Mouse (Mus musculus) heart, adult 2 months (tissue): ENCODE measurements around the gene Henmt1. TPM values are rescaled to one million over a fixed set of nuclear protein-coding genes. Genes with fewer than 3 reads are reported as not detected.

Experiments
- DNase-seq, 2 experiments: peaks; one replicate each; pipeline ENCODE4 v3.0.0; 2021
- H3K27ac ChIP-seq: fragments of 200-600 bp; 2 replicates; pipeline ENCODE4 v1.8.1; 2022
- H3K27me3 ChIP-seq: fragments of 200-500 bp; 2 replicates; pipeline ENCODE4 v1.6.1; 2012; ENCODE audit warnings: mild to moderate bottlenecking, low read length, inconsistent platforms, mixed read lengths; ENCODE audit not compliant: control insufficient read depth, insufficient read depth
- H3K36me3 ChIP-seq: fragments of 200-500 bp; 2 replicates; pipeline ENCODE4 v1.6.1; 2012; ENCODE audit warnings: low read length, inconsistent platforms; ENCODE audit not compliant: control insufficient read depth, insufficient read depth
- H3K4me1 ChIP-seq: fragments of 200-500 bp; 2 replicates; pipeline ENCODE4 v1.6.1; 2011; ENCODE audit warnings: low read length; ENCODE audit not compliant: control insufficient read depth, insufficient read depth
- H3K4me3 ChIP-seq: fragments of 200-600 bp; 2 replicates; pipeline ENCODE4 v1.8.1; 2022
- H3K79me2 ChIP-seq: fragments of 200-500 bp; replicated peaks from 2 replicates; pipeline ENCODE4 v1.6.1; 2012; ENCODE audit warnings: mild to moderate bottlenecking, inconsistent platforms, low read length, moderate library complexity, mixed read lengths; ENCODE audit not compliant: control insufficient read depth, insufficient read depth
- H3K9ac ChIP-seq: fragments of 200-500 bp; 2 replicates; pipeline ENCODE4 v1.6.1; 2012; ENCODE audit warnings: low read depth, mild to moderate bottlenecking, control low read depth, inconsistent platforms, low read length, mixed read lengths
- CTCF ChIP-seq: fragments of 200-600 bp; IDR thresholded peaks from 2 replicates; pipeline ENCODE4 v1.8.1; 2022; ENCODE audit warnings: antibody characterized with exemption, mild to moderate bottlenecking, moderate library complexity
- EP300 ChIP-seq: fragments of 200-500 bp; IDR thresholded peaks from 2 replicates; pipeline ENCODE4 v1.6.1; 2011; ENCODE audit warnings: low read depth, low read length, control low read depth; ENCODE audit not compliant: insufficient read depth
- POLR2A ChIP-seq: fragments of 200-500 bp; IDR thresholded peaks from 2 replicates; pipeline ENCODE4 v1.6.1; 2011; ENCODE audit warnings: mild to moderate bottlenecking, low read depth, low read length, control low read depth; ENCODE audit not compliant: insufficient read depth
- WGBS: fragments of 180-500 bp; shearing (Covaris S2); methylation state at CpG from one replicate; pipeline ENCODE4 v1.1.7; 2018; 5-methylcytosine and 5-hydroxymethylcytosine counted together
- intact Hi-C: fragments of 180-260 bp; cut with DNase I; formaldehyde crosslinking; loops from one replicate; pipeline ENCODE4 v1.15.1; 2025
- polyA plus RNA-seq: library from polyadenylated mRNA; depleted of rRNA; stranded (reverse); fragments of >200 nt; gene quantifications from 2 replicates; pipeline ENCODE4 v1.2.3, GENCODE M21; 2012
- total RNA-seq, 2 experiments: library from RNA; stranded (reverse); gene quantifications; 2 replicates each; pipeline ENCODE4 v1.2.3; 2021

The Henmt1 gene
- total and polyA plus RNA-seq, 3 experiments, result not detected

DNA sequence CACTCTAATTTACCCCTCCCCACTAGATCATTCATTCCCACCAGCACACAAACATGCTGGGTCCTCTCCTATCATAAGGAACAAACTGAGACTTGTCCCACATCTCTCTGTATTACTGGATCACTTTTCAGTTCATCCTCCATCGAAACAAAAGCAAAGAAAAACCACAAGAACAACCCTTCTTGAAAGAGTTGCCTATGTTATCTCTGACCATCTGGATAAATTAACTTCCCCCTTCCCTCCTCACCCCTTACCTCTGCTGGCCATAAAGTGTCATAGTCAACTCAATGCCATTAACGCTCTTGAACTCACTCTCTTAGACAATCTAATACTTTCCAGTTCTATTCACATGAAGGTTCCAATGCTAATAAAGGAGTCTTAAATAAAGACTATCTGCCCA, 54.8 kb downstream of the Henmt1 start:
- Histone ChIP-seq H3K36me3 (peaks cover 3% of the 10 kb centered on the region; the same call in 1 of the 2 replicates), H3K4me1 (peaks cover 4% of the 10 kb centered on the region), H3K27me3 (no peaks in the 10 kb centered on the region), H3K79me2 (no peaks in the 10 kb centered on the region), H3K4me3 (no peak overlapping the region), H3K27ac (no peak overlapping the region), H3K9ac (no peak overlapping the region)
- intact Hi-C loops, result no loop called here
- WGBS, result 80% methylated on average over 2 of the region's 2 CpGs
- no peak for DNase-seq
- TF ChIP-seq CTCF, result no peak
- TF ChIP-seq EP300, result no peak
- no peak for TF ChIP-seq POLR2A

DNA sequence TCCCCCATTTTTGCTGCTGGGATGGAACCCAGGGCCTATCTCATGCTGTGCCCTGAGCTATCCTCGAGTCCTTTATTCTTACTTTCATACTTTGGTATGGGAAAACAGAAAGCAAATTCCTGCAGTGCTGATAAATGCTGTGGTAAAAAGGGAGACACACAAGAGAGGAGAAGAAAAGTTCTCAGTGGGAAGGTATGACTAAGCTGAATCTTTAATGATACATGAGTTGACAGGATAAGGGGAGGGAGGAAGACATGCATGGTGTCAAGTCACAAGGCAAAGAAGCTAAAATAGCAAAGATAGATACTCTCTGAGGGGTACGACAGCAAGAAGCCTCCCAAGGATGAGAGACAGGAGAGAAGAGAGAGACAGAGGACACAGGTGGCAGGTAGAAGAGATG, 55.7 kb downstream of the Henmt1 start:
- no peak for DNase-seq
- H3K36me3 ChIP-seq, result peaks cover 3% of the 10 kb centered on the region; the same call in 1 of the 2 replicates
- intact Hi-C loops, result no loop called here
- peaks cover 4% of the 10 kb centered on the region for H3K4me1 ChIP-seq
- no peak for TF ChIP-seq POLR2A
- no peak for TF ChIP-seq CTCF
- TF ChIP-seq EP300, result no peak
- H3K79me2 ChIP-seq, result no peaks in the 10 kb centered on the region
- no peak overlapping the region for H3K4me3 ChIP-seq
- H3K27me3 ChIP-seq, result no peaks in the 10 kb centered on the region
- H3K9ac ChIP-seq, result no peak overlapping the region
- 77% methylated on average over 2 of the region's 2 CpGs for WGBS
- no peak overlapping the region for H3K27ac ChIP-seq

DNA sequence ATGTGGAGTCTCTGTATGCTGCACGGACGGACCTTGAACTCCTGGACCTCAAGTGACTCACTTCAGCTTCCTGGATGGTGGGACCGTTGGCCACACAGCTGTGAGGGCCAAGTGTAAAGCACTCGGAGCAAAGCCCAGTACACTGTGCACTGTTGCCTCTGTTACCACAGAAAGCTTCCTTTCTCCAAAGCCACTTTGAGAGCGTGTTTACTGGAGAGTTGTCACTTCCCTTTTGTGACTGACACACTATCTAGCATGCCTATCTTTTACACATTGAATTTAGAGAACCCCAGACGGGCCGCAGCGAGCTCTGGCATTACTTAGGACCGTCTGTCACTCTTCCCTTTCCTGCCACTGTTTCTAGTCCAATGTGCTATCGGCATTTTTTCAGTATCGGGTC, 57.6 kb downstream of the Henmt1 start:
- Histone ChIP-seq H3K27ac (0 out of 2 replicates have a peak overlapping the region, but pooled peaks have one; percentile 3), H3K4me1 (peaks cover 4% of the 10 kb centered on the region), H3K27me3 (no peaks in the 10 kb centered on the region), H3K79me2 (no peaks in the 10 kb centered on the region), H3K36me3 (peaks cover 3% of the 10 kb centered on the region; the same call in 1 of the 2 replicates), H3K9ac (no peak overlapping the region), H3K4me3 (no peak overlapping the region)
- intact Hi-C loops, result no loop called here
- TF ChIP-seq EP300 (no peak), CTCF (no peak), POLR2A (no peak)
- 20% methylated on average over 11 of the region's 11 CpGs for WGBS
- peak in 1 of 2 experiments; percentile 24 for DNase-seq

DNA sequence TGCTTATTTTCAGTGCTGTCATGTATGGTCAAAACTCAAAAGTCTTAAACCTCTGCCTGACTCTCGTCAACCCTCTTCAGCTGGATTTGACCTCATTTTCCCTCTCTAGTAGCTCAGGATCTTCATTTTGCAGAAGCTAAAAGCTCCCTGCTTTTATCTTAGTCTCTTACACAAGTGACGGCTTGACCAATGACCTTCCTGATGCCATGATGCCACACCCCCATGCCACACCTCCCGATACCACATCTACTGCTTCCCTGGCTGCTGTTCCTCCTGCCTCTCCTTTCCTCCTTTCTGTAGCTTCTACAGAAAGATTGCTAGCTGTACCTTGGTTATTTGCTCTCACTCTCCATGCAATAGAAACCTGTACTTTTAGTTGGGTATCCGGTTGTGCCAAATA, 58.1 kb downstream of the Henmt1 start:
- Histone ChIP-seq H3K36me3 (peaks cover 3% of the 10 kb centered on the region; the same call in 1 of the 2 replicates), H3K4me3 (no peak overlapping the region), H3K27ac (0 out of 2 replicates have a peak overlapping the region, but pooled peaks have one; percentile 3), H3K9ac (no peak overlapping the region), H3K27me3 (no peaks in the 10 kb centered on the region), H3K4me1 (peaks cover 4% of the 10 kb centered on the region), H3K79me2 (no peaks in the 10 kb centered on the region)
- intact Hi-C loops, result no loop called here
- 48% methylated on average over 4 of the region's 4 CpGs for WGBS
- no peak for TF ChIP-seq CTCF
- TF ChIP-seq EP300, result no peak
- TF ChIP-seq POLR2A, result no peak
- no peak for DNase-seq

DNA sequence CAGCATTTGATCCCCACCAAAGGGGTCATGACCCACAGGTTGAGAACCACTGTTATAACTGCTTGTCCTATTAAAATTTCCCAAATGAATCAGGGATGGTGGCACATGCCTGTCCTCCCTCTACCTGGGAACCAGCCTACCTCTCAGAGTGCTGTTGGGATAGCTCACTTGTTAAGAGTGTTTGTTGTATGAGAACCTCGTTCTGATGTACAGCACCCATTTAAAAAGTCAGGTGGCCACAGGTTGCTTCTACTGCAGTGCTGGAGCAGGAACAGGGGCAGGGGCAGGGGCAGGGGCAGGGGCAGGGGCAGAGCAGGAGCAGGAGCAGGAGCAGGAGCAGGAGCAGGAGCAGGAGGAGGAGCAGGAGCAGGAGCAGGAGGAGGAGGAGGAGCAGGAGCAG, 59.5 kb downstream of the Henmt1 start:
- no peaks in the 10 kb centered on the region for H3K79me2 ChIP-seq
- no peak for DNase-seq
- intact Hi-C loops, result no loop called here
- H3K27me3 ChIP-seq, result no peaks in the 10 kb centered on the region
- peaks cover 4% of the 10 kb centered on the region for H3K4me1 ChIP-seq
- WGBS, result 80% methylated on average over 1 of the region's 1 CpGs
- H3K36me3 ChIP-seq, result peaks cover 3% of the 10 kb centered on the region; the same call in 1 of the 2 replicates
- no peak overlapping the region for H3K9ac ChIP-seq
- TF ChIP-seq CTCF (no peak), EP300 (no peak), POLR2A (no peak)
- H3K27ac ChIP-seq, result no peak overlapping the region
- no peak overlapping the region for H3K4me3 ChIP-seq

DNA sequence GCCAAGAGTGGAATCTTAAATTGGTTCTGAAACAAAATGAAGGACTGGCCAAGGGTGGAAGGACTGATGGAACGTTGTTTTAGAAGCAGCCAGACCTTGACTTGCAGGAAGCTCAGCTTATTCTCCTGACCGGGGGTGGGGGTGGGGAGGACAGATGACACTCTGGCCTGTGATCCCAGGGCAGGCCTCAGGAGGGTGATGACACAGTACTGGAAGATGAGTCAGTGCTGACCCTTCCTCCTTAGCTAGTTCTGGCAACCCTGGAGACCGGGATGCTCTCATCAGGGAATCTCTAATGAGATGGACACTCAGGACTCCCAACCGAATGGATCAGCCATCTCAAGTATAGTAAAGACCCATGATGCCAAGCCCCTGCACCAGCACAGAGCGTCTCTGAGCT, 66.1 kb downstream of the Henmt1 start:
- Histone ChIP-seq H3K79me2 (peaks cover 3% of the 10 kb centered on the region; the same call in 1 of the 2 replicates), H3K4me1 (peaks cover 13% of the 10 kb centered on the region), H3K4me3 (no peak overlapping the region), H3K27ac (no peak overlapping the region), H3K27me3 (no peaks in the 10 kb centered on the region), H3K9ac (no peak overlapping the region), H3K36me3 (peaks cover 13% of the 10 kb centered on the region)
- TF ChIP-seq POLR2A (no peak), EP300 (no peak), CTCF (no peak)
- intact Hi-C loops, result no loop called here
- WGBS, result 52% methylated on average over 5 of the region's 5 CpGs
- DNase-seq, result no peak
